Mouse (Mus musculus) urinary bladder, postnatal 10 days (tissue): ENCODE measurements around the gene Nepn.
A peak's percentile ranks its signal among the peaks of the same experiment; 100 is the strongest.
"Not testable (repeated sequence)": the region's sequence is repeated elsewhere in the genome, so short reads cannot be mapped to it uniquely, and the experiment has no call there.

ENCODE experiments used
- DNase-seq: peaks from one replicate; pipeline ENCODE4 v3.0.0; 2022; ENCODE audit warnings: low spot score

Nepn gene

DNA sequence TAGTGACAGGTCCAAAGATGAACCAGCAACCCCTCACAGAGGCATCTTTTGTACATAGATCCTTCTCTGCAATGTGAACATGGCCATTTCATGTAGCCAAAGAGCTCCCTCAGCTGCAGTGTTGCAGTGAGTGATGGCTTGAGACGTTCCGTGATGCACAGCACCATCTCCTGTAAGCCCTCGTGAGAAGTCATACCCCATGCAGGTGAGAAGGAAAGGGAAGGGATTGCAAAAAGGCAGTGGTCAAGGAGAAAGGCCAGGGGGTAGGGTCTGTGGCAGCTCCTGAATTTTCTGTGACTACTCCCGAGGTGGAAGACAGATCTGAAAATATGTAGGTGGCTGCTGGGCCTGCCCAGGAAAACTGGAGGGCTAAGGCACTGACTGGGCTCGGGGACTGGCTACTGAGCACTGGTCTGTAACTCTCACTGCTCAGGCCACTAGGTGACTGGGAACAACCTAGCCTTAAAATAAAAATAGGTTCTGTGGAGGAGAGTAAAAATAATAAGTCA lies at the start of gene Nepn:
Nepn (plus strand) TSS at position 51 of the 509 bp plus-strand sequence.
- DNase-seq, result no peak

- not testable (repeated sequence) for DNase-seq
These were observed 45.4 kb upstream of the Nepn start for GRCm38 (mm10) chr10:52343324-52343723.

GRCm38 (mm10) chr10:52353184-52353583 lies 35.6 kb upstream of the Nepn start:
- DNase-seq, result no peak

- no peak for DNase-seq
These were observed 30.3 kb upstream of the Nepn start, which contains the start of gene Gm26741 for GRCm38 (mm10) chr10:52358467-52358866. Gene Gm26741, plus strand, starts transcription at chr10:52358767.

- no peak for DNase-seq
These were observed 28.5 kb upstream of the Nepn start for GRCm38 (mm10) chr10:52360241-52360735.

DNA sequence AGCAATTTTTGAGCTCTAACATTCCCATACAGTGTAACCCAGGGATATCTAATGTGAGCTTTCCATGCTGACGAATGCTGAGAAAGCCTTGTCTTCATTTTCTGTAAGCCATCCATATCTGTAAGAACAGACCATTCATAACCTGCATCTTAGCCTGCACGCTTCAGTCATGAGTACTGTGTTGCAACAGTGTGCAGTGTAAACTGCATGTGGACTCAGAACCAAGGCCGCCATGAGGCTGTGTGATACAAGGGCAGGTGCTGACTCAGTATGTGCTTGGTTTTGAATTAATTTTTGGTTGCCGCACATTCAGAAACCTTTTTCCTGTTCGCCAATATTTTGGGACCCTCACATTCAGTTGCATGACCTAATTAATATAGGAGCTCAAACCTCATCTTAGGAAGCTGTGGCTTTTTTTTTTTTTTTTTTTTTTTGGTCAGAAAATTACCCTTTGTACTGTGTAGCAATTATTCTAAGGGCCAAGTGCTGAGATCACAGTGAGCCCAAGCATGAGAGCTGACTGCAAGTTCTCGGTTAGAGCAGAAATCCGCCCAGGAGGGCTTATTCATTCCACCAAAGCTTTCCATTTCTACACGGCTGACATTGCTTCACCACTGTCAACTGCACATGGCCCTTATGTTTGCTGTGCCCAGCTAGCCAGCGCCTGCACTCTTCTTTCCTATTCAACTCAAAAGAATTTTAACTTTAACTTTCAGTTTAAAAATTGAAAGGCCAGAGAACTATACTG lies 27.7 kb upstream of the Nepn start:
- no peak for DNase-seq

DNA sequence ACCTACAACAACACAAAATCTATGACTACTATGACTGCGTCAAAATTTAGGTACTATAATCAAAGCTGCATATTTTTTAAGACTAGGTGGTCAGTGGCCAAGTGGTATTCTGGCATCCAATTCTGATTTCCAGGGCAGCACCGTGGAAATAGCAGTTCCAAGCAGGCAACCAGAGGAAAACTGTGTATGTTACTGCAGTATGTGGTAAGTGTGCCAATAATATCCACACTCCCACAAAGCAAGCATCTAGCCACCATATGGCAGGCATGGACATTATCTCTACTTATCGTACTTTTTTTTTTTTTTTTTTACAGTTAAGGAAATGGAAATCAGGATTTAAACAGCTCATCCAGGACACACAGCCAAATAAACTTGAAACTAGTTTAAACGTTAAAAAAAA lies 20.4 kb upstream of the Nepn start:
- DNase-seq, result no peak

- DNase-seq, result no peak
These were observed 14.9 kb upstream of the Nepn start for GRCm38 (mm10) chr10:52373834-52374233.

GRCm38 (mm10) chr10:52374651-52375050 lies 14.1 kb upstream of the Nepn start:
- DNase-seq, result no peak

- DNase-seq, result no peak
These were observed 12.3 kb upstream of the Nepn start for GRCm38 (mm10) chr10:52376422-52376821.

GRCm38 (mm10) chr10:52377813-52378212 lies 11.0 kb upstream of the Nepn start:
- DNase-seq, result no peak

GRCm38 (mm10) chr10:52381321-52381801 lies 7.4 kb upstream of the Nepn start:
- no peak for DNase-seq

- peak; percentile 83 for DNase-seq
These were observed 6.8 kb upstream of the Nepn start, which contains the start of gene Gopc for GRCm38 (mm10) chr10:52381845-52382591. Gene Gopc, minus strand, starts transcription at chr10:52382124.

- DNase-seq, result no peak
These were observed 5.8 kb upstream of the Nepn start for GRCm38 (mm10) chr10:52383022-52383421.

GRCm38 (mm10) chr10:52383522-52383921 lies 5.2 kb upstream of the Nepn start:
- DNase-seq, result no peak

GRCm38 (mm10) chr10:52384823-52385610 lies 3.8 kb upstream of the Nepn start:
- no peak for DNase-seq

- no peak for DNase-seq
These were observed 1.6 kb upstream of the Nepn start for GRCm38 (mm10) chr10:52387192-52387591.

- no peak for DNase-seq
These were observed 666 bp downstream of the Nepn start for GRCm38 (mm10) chr10:52389438-52389837.

DNA sequence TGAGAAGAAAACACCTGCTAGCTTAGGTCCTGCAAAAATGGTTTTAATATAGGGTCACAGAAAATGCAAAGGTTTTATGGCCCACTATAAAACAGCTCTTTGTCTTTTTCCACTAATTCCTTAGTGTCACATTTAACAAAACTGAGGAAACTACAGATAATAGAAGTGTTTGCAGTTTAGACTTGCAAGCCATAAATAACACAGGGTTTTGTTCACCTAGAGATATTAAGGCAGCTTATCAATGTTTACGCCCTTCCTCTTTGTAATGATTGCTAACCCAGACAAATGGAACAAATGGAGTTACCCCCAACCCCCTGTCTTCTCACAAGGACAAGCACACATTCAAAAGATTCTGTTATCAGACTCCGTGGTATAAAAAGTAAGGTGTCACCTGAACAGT lies 2.4 kb downstream of the Nepn start:
- no peak for DNase-seq

DNA sequence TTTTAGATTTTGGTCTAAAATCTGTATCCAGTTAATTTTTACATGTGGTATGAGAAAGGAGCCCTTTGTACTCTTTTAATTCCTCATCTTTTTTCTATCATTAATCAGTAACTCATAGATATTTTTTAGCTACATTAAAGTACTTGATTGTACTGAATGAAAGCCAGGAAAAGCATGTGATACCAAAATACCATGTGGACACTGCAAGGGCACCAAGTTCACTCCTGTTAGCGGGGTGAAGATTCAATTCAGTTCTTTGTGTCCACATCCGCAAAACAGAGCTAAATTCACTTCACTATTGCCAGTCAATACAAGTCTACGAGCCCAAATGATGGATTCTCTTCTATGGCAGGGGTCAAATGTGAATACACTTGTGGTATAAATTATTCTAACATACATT lies 7.9 kb downstream of the Nepn start:
- no peak for DNase-seq

- DNase-seq, result no peak
These were observed 9.9 kb downstream of the Nepn start for GRCm38 (mm10) chr10:52398715-52399114.

DNA sequence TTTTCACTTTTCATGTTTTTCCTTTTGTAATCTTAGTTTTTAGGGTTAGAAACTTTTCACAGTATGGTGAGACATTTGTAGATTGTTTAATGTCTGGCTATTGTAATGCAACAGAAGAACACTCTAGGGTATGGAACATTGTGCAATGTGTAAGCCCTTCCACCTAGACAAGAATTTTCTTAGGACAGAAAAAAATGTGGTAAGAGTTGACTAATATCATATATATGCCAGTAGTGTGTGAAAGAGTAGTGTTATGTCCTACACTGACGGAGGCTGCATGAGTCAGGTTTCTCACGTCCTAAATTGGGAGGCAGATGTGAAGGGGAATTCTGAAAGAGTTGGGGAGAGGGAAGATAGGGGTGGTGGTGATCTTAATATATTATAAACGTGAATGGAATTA lies 10.9 kb downstream of the Nepn start:
- DNase-seq, result no peak
